Mouse (Mus musculus) common myeloid progenitor, adult 5-6 weeks (primary cell): ENCODE data around the gene Aplp2. TPM values are rescaled to one million over a fixed set of nuclear protein-coding genes. Genes with fewer than 3 reads are reported as not detected.

Source experiments
- ATAC-seq: replicated peaks from 2 replicates; pipeline ENCODE4 v1.8.0; 2016; ENCODE audit warnings: low read depth, mild to moderate bottlenecking, moderate TSS enrichment, inconsistent platforms; ENCODE audit not compliant: poor library complexity, severe bottlenecking
- total RNA-seq: library from RNA; stranded (forward); fragments of 200-1000, 187-1606 nt; gene quantifications from 2 replicates; pipeline ENCODE4 v1.2.3, GENCODE M21; 2017

The Aplp2 gene
- total RNA-seq = 79.4 and 86.3 TPM in 2 replicates

DNA sequence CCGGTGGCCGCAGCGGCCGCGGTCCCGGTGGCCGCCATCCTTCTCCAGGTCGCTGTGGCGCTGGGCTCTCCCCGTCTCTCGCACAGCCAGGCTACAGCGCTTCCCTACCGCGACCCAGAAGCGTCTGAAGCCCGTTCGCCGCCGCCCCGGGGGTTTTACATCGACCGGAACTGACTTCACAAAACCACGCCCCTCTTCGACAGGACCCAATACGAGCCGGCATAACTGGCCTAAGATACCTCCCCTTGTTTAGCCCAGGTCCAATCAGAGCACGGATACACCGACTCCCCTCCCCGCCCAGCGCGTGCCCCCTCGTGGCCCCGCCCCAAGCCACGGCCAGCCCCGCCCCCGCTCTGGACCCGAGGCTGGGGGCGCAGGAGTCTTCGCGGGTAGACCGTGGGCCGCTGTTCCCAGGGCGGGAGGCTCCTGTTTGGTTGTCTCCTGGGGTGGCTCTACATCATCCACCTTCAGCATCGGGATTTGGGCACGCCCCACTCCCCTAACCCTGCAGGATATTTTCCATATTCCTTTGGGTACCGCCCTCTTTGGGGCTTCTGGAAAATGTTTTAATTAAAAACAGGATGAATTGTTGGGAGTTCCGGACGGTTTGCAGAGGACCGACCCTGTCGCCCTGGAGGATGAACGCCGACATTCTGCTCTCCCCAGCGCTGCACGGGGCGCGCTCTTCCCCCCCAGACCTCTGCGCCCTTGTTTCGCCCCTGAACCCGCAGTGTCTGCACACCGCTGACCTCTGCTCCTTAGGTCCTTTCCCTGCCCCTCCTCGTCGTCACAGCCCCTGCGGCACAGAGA lies at the start of gene Aplp2:
Gene Aplp2, minus strand, starts transcription at position 126 of the 810 bp plus-strand sequence.
- peak; percentile 96 for ATAC-seq

DNA sequence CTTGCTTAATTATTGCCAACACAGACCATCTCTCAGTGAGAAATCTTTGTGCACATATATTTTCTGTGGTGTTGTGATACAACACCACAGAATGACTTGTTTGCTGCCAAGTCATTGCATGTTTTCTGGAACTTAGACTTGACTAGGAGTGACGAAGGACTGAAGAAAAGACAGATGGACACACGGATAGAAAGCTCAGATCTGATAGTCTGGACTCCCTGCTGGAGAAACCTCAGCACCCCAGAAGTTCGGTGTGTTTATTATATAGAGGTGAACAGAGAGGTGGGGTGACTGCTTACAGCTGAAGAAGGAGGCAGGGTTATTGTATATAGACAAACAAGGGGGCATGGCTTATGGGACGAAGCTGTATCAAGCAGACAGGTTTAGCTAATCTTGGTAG lies 48.6 kb upstream of the Aplp2 start:
- no peak for ATAC-seq

DNA sequence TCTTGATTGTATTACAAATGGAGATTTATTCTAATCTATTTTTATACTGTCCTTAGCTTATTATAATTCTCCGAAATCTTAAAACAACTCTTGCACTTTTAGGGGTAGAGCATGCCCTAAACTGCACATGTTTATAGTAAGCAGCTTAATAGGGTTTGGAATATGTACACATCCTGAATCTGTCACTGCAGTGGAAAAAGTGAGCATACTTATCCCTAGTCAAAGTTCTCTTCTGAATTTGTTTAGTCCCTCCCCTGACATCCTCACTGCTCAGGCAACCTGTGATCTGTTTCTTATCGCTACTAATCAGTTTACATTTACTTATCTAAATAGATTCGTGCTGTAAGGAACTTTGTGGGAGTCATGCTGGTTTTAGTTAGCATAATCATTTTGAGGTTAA lies 46.6 kb upstream of the Aplp2 start:
- ATAC-seq = no peak

DNA sequence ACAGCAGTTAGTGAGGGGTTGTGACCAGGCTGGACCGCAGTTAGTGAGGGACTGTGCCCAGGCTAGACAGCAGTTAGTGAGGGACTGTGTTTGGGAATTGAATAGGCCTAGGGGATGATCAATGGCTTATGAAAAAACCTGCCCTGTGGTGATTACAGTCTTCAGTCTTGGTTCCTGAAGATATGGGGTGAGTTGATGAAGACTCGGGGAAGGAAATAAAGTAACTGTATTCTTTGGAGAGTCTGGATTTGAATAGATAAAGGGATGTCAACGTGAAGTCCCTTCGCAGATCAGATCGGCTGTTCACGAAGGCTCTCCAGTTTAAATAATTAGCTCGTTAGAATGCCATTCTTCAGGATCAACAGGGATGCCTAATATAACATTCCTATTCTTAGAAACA lies 44.3 kb upstream of the Aplp2 start:
- no peak for ATAC-seq

DNA sequence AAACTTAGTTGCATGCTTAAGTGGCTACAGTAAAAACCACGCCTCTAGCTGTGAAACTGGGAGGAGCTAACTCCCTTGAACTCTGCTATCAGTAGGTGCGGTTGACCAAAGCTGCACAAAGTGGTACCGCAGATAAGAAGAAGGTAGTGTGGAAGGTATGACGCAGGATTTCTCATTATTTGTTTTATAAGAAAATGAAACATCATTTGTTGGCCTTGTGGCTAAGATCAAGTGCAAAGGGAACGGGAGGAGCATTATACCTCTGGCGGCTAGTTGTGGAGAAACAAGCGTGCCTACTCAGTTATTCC lies 43.0 kb upstream of the Aplp2 start:
- peak; percentile 82 for ATAC-seq

DNA sequence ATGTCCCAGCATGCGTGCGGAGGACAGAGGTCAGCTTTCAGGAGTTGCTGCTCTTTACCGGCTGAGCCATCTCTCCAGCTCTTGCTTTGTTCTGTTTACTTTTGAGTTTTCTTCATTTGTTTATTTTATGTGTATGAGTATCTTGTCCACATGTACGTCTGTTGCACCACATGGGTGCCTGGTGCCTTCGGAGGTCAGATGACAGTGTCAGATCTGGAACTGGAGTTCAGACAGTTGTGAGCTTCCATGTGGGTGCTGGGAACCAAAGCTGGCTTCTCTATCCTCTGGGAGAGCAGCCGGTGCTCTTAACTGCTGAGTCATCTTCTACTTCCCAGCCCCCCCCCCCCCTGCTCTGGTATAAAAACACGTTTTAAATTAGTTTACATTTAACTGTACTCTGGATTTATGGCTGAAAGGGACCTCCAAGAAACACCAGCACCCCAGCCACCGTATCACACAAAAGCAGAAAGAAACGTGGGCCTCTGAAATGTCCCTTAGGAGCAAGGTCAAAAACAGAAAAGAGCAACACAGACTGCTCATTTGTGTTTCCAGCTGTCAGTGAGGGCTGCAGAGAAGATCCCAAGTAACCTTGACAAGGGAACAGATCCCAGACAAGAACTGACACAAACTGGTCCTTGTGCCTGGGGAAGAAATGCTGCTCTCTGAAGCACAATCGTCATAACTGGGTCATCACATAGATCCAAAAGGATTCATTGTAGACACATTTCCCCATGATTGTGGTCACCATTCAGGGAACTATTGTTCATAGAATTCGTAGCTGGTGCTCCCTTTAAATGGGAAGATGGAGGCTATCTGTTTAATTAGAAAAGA lies 42.5 kb upstream of the Aplp2 start:
- no peak for ATAC-seq

DNA sequence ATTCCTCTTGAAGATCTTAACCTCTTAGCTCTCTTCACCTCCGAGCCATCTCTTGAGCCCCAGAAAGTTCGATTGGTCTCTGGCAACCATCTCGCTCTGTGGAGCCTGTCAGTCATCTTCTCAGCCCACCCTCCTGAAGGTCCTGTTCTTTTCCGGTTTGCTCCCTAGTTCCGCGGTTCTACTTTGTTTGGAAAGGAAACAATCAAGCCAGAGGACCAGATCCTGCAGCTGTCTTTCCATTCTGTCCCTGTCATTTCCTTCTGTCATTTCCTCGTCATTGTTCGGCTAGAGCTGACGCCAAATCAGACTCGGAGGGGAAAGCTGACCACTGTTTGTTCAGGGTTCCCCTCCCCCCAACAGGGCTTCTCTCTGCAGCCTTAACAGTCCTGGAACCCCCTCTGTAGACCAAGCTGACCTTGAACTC lies 41.7 kb upstream of the Aplp2 start:
- ATAC-seq = peak; percentile 45

DNA sequence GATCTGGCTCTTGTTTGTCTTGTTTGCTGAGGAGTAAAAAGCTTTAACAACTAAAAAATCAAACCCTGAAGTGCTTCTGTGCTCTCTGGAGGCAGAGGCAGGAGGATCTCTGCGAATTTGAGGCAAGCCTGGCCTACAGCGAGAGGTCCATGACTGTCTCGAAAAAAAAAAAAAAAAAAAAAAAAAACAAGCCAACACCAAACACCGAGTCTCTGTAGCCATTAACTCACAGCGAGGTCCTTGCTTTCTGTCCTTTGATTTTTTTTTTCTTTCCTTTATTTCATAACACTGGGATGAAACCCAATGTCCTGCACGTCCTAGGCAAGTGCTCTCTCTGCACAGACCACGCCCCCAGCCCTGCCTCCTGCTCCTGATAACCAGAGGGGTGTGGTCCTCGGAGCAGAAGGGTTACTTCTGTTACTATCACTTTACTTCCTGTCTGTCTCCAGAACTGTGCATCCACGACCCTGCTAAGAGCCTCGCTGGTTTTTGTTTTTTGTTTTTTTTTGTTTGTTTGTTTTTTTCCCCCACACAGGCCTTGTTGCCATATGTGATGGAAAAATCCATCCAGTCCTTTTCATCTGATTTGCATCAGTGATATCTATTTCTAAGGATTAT lies 40.7 kb upstream of the Aplp2 start:
- ATAC-seq = peak; percentile 60

DNA sequence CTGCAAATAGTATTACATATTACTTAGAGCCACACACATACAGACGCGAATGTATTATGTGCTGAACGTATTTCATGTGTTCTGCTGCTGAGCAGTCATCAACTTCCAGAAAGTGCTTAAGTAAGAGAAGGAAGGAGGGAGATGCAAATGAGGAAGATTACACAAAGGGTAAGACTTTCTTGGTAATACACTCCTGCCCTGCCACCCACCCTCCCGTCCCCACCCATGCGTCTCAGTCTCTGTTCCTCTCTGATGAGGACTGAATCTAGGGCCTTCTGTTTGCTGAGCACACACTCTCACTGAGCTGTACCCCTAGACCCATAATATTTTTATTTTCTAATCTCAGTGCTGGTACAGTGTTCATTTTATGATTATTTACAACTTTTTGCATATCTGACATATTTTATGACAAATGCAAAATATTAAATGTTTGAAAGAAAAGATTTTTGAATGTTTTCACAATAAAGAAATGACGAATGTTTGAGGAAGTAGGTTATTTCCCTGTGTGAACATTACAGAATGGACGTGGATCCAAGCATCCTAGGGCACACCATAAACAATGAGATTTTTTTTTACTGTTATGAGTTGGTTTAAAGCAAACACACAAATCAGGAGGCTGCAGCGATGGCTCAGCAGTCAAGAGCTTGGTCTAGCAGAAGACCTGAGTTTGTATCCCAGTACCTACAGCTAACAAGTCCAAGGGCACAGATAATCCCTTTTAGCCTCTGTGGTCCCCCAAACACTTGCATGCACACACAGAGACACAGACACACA lies 36.0 kb upstream of the Aplp2 start:
- peak; percentile 31; the same call in 1 of the 2 replicates for ATAC-seq

DNA sequence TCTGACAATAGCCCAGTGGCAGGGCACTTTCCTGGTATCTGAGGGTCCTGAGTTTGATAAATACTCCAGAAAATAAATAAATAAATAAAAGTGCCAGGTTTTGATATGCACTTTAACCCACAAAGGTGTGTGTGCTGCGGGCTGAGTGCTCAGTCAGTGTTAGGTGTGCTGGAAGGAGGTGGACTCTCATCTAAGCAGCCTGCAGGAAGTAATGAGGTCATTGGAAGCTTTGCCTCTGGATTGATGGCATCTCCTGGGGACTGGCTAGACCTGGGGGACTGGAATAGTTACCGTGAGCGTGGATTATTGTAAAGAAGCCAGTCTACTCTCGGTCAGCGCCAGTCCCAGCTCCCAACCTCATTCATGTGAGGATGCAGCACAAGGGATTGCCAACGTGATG lies 34.8 kb upstream of the Aplp2 start:
- ATAC-seq = no peak

DNA sequence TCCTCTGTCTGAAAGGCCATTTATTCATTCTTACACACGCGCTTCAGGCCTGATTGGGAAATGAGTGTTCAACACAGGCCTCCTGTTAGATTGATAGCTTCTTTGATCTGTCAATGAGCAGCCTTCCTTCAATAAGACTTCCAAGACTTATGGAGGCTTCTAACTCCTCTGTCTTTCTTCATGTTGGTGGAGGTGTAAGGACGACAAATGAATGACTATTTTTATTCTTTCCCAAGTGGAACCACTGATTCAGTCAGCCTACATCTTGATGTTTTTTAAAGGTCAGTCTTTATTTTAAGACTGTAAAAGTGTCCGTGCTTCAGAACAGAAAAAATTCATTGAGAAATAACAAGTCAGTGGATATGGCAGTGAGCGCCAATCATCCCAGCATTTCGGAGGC lies 33.4 kb upstream of the Aplp2 start:
- no peak for ATAC-seq

DNA sequence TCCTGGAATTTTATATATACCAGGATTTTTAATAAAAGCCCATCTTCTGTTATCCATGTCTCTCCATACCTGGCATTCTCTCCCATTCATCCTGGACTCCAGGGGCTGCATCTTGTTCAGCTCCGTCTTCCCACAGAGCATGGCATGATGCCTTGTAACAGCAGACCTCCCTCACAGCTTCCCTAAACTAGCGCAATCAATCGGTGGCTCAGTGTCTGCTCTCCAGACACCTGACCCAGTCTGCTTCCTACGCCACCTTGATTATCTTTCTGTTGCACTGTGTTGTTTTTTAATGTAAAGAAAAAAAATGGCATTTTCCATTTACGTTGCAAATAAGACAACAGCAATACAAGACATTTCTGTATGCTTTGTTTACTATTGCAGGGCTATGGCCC lies 32.3 kb upstream of the Aplp2 start:
- ATAC-seq = no peak

DNA sequence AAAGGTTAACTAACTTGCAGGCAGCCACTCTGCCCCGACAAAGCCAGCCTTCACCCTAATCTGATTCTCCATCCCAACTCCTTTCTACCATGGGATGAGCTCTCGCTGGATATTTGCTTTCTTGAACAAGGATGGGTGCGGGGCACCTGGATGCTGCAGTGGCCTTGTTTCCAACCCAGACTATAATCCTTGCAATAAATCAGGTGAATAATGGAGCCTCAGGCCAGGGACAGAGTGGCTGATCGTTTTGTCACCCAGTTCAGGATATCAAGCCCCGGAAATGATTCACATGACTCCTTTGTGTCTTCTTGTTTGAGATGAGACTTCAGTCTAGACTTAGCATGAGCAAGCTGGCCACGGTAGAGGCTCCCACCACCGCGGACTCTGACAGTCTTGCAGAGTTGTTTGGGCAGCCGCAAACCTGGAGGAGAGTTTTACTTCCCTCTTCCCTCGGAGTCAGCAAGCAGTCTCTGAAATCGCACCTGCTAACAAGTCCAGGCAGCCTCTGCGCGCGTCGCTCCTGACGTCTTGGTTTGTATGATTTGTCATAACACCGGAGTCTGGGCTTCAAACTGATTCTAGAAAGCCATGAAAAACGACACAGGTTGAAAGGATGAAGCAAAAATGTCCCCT lies 31.8 kb upstream of the Aplp2 start:
- ATAC-seq = peak; percentile 91

DNA sequence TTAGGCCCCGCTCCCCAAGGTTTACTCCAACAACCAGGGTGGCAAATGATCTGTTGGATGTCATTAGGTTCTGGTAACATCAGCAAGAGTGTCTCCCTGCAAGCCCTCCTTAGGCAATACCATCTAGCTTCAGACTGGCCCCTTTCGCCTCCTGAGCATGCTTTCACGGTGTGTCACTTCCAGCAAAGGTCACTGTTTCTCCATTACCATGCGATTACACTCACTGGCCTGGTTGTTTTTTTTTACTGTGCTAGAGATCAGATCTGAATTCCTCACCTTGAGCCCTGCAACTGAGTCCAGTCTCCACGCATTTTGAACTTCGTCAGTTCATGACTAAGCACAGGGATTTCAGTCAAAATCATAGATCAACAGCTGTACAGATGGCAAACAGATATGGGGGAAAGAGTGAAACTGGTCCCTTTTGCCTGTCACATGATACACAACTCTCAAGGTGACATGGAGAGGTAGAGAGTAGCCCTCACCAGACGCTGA lies 29.6 kb upstream of the Aplp2 start:
- ATAC-seq = no peak

DNA sequence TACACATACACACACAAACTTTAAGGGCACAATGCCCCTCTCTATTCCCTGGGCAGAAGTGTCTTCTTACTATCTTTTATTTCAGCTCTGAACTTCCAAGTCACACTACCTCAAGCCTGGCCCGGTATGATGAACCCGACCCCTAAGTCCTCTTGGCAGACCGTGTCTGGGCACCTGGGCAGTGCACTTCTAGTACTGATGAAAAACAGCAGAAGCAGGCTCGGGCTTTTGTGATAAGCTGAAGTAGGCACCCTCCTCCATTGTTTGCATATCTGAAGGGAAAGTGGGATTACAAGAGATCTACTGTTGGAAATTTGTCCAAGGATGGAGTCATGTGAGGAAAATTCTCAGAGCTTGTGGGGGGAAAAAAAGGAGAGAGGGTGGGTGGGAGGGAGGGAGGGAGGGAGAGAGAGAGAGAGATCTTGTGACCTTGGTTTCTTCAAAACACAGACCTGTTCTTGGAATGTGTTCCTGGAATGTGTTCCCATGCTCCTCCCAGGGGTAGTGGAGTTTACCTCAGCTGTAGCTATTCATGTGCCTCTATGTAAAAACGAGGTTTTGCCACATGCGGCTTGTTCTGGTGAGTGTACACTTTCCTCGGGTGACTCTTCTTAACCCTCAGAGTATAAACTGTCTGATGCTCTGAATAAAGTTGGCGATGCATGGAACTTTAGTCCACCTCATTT lies 29.1 kb upstream of the Aplp2 start:
- ATAC-seq = no peak

DNA sequence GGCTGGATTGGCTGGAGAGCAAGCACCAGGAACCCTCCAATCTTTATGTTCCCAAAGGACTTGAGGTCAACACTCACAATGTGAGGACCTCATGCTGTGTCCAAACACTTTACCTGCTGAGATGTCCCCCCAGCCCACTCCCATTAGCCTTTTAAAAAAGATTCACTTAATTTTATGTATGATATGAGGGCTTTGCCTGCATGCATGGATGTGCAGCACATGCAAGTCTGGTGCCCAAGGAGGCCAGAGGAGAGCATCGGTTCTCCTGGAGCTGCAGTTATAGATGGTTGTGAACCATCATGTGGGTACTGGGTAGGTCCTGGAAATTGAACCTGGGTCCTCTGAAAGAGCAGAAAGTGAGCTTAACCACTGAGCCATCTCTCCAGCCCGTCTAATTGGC lies 27.9 kb upstream of the Aplp2 start:
- ATAC-seq = no peak

DNA sequence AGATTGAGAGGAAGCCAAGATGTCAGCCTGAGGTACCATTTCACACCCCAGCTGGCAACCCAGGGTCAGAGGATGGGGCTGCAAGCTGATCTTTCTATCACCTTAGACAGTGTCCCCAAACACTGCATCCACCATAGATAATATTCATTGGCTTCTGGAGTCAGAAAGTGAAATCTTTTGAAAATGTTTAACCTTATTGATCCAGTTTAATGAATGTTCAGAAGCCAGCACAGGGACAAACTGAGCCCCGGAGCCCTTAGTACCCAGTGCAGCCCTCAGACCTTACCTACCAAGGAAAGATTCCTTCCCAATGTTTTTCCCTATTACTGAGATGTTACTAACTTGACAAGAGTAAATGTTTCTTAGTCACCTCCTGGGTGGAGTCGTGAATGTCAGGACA lies 26.9 kb upstream of the Aplp2 start:
- ATAC-seq = no peak

DNA sequence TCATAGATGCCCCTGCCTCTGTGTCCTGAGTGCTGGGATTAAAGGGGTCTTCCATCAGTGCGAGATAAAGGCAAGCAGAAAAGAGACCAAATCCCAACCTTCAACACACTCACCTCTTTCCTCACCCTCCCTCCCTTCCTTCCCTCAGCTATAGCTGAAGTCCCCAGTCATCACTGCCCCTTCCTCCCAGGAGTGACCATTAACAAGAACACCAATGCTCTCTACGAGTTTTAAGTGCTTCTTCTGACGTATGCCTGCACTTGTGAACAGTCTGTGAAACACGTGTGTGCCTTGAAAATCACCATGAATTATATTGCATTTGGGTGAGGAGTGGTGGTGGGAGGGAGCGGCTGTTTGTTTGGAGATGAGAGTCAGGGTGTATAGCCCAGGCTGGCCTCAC lies 24.5 kb upstream of the Aplp2 start:
- no peak for ATAC-seq

DNA sequence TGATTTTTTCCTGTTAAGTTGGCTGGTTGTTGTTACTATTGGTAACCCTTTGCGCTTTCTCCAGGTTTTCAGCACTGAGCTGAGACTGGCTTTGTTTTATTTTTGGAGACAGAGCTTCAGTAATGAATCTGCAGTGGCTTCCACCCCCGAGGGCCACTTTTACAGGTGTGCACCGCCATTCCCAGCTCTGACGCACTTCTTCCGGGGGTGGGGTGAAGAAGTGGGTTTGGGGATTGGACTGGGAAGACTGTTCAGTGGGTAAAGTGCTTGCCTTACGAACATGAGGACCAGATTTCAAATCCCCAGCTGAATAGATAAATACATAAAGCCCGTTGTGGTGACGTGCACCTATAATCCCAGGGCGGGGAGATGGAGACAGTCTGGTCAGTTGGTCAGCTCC lies 23.9 kb upstream of the Aplp2 start:
- no peak for ATAC-seq
